Mouse (Mus musculus): ENCODE measurements around the gene D430019H16Rik.

GRCm38 (mm10) chr12:105526186-105526585 lies 72.5 kb downstream of the D430019H16Rik start:
- TF ChIP-seq CTCF (IDR thresholded peaks at IDR 0.05; ENCODE audit: insufficient read depth, low read length) (no peak), POLR2A (IDR thresholded peaks at IDR 0.05; ENCODE audit: borderline replicate concordance, extremely low read depth, low read depth, low read length) (no peak)

Data from lung, adult 2 months (tissue).